Mouse (Mus musculus): ENCODE results near the gene Six1. TPM values are rescaled to one million over a fixed set of nuclear protein-coding genes. Genes with fewer than 3 reads are reported as not detected.
"Not testable (repeated sequence)": the region's sequence is repeated elsewhere in the genome, so short reads cannot be mapped to it uniquely, and the experiment has no call there.

Six1 gene
- 1.7 and 3.1 TPM in 2 replicates for polyA plus RNA-seq (2012; rRNA removed)

- DNase-seq (ENCODE audit: low read depth): no peak
These were observed at the start of gene Six1 for GRCm38 (mm10) chr12:73053668-73054241. Gene Six1, minus strand, starts transcription at chr12:73053887.

GRCm38 (mm10) chr12:73098593-73098992 is 44.9 kb upstream of the Six1 start:
- peak; percentile 36 for DNase-seq (ENCODE audit: low read depth)

GRCm38 (mm10) chr12:73096177-73096576 is 42.5 kb upstream of the Six1 start:
- DNase-seq (ENCODE audit: low read depth): not testable (repeated sequence)

GRCm38 (mm10) chr12:73094605-73095004 is 40.9 kb upstream of the Six1 start:
- no peak for DNase-seq (ENCODE audit: low read depth)

- no peak for DNase-seq (ENCODE audit: low read depth)
These were observed 40.5 kb upstream of the Six1 start for GRCm38 (mm10) chr12:73094189-73094588.

- DNase-seq (ENCODE audit: low read depth): no peak
These were observed 37.1 kb upstream of the Six1 start for GRCm38 (mm10) chr12:73090672-73091335.

GRCm38 (mm10) chr12:73088911-73089310 is 35.2 kb upstream of the Six1 start:
- no peak for DNase-seq (ENCODE audit: low read depth)

GRCm38 (mm10) chr12:73088500-73088899 is 34.8 kb upstream of the Six1 start:
- DNase-seq (ENCODE audit: low read depth): no peak

- DNase-seq (ENCODE audit: low read depth): no peak
These were observed 33.4 kb upstream of the Six1 start for GRCm38 (mm10) chr12:73087086-73087485.

GRCm38 (mm10) chr12:73085739-73086630 is 32.3 kb upstream of the Six1 start:
- DNase-seq (ENCODE audit: low read depth): no peak

GRCm38 (mm10) chr12:73083773-73084172 is 30.1 kb upstream of the Six1 start:
- DNase-seq (ENCODE audit: low read depth): no peak

- DNase-seq (ENCODE audit: low read depth): not testable (repeated sequence)
These were observed 28.1 kb upstream of the Six1 start for GRCm38 (mm10) chr12:73081828-73082227.

- DNase-seq (ENCODE audit: low read depth): no peak
These were observed 7.2 kb upstream of the Six1 start for GRCm38 (mm10) chr12:73060805-73061410.

GRCm38 (mm10) chr12:73057492-73057891 is 3.8 kb upstream of the Six1 start:
- no peak for DNase-seq (ENCODE audit: low read depth)

- no peak for DNase-seq (ENCODE audit: low read depth)
These were observed 1.8 kb upstream of the Six1 start for GRCm38 (mm10) chr12:73055451-73055850.

- no peak for DNase-seq (ENCODE audit: low read depth)
These were observed 994 bp upstream of the Six1 start for GRCm38 (mm10) chr12:73054576-73055185.

- no peak for DNase-seq (ENCODE audit: low read depth)
These were observed 766 bp downstream of the Six1 start for GRCm38 (mm10) chr12:73052651-73053591.

- no peak for DNase-seq (ENCODE audit: low read depth)
These were observed 1.5 kb downstream of the Six1 start for GRCm38 (mm10) chr12:73052036-73052650.

- DNase-seq (ENCODE audit: low read depth): no peak
These were observed 2.7 kb downstream of the Six1 start for GRCm38 (mm10) chr12:73050811-73051580.
